Mouse (Mus musculus) B cell, adult (primary cell): Measurements from ENCODE around the gene Galnt13. TPM values are rescaled to one million over a fixed set of nuclear protein-coding genes. Genes with fewer than 3 reads are reported as not detected.

Experiments
- total RNA-seq: library from RNA; stranded (reverse); gene quantifications from 4 replicates; pipeline ENCODE4 v1.2.4, GENCODE M21; 2023; ENCODE audit not compliant: inconsistent age

Galnt13 gene
- not detected in 4 replicates for total RNA-seq

DNA sequence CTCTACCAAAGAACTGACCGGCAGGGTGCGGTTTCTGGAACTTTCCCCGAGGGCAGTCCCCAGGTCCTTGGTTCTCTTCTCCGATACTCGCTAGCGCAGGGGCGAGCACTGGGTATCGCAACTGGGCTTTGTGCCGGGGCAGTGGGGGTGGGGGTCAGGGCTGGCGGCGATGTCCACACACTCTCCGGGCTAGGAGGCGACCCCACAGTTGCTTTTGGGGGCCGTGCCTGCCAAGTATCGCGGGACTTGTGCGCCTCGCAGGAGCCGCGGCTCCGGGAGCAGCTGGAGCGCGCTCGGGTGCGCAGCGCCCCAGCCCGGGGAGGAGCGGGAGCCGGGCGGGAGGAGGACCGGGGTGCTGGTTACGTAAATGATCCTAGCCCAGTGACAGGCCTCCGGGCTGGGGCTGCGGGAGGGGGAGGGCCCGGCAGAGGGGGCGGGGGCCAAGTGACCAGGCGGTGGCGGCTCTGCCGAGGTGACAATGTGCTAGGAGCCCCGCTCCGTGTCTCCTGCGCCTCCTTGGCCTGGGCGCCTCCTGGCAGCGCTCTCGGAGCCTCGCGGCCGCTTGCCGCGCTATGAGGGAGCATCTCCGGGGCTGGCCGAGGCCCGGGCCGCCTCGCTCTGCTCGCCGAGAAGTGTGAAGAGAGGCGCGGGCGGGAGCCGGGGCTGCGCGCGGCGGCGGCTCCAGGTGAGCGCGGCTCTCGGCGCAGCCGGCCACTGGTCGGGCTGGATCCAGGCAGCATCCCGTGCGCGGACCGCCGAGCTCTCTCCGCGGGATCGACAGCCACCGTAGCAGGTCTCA is at the start of gene Galnt13:
TSS of gene Galnt13 (plus strand) at position 381 of the 799 bp plus-strand sequence.

